Mouse (Mus musculus): ENCODE data around the gene Scgb2b18. TPM values are rescaled to one million over a fixed set of nuclear protein-coding genes. Genes with fewer than 3 reads are reported as not detected.
"Not testable (repeated sequence)": the region's sequence is repeated elsewhere in the genome, so short reads cannot be mapped to it uniquely, and the experiment has no call there.

The Scgb2b18 gene
- polyA plus RNA-seq (2015; fragmentation: Nextera tagmentation; extraction: Ambion mirVana), result not detected in 2 replicates

DNA sequence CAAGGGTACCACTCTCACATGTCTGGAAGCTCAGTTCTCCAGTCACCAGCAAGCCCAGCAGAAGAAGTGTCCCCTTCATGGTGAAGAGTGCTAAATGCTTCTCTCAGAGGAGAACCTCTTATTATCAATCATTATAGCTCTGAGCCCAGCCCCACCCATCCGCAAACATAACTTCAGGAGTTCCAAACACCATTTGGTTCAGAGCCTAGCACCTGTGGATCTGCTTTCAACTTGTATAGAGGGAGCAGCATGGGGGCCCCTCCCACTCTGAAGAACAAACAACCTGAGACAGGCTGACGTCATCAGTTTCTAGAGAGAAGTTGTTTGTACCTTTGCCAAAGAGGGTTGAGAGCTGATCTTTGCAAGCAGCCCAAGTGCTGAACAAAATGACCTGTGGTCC lies at the start of gene Scgb2b18:
TSS of gene Scgb2b18 (minus strand) at position 101 of the 400 bp plus-strand sequence.
- H3K4me2 ChIP-seq; H3K4me3 ChIP-seq; H3K4me1 ChIP-seq (replicated peaks); ATAC-seq (ENCODE audit: low read depth); H3K27me3 ChIP-seq; H3K27ac ChIP-seq (replicated peaks); H3K9me3 ChIP-seq; H3K9ac ChIP-seq; H3K36me3 ChIP-seq: not testable (repeated sequence)
- WGBS, result 87% methylated on average over 2 of the region's 2 CpGs

DNA sequence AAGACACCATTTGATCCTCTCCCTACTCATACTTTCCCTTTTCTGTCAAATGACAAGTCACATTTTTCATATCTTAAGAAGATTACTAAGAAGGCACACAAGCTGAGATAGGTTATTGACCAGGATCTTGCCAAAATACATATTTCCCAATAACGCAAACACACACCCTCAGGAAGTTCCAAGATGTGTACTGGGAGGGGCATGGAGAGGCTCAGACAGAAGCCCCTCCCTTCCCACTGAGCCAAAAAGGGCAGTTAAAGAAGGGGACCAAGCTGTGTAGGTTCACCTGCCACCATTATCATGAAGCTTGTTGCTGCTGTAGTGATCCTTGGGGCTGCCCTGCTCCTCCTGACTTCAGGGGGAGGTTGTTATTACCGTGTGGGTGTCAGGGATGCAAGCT lies 11.6 kb upstream of the Scgb2b18 start, which contains the start of gene Scgb1b18:
TSS of gene Scgb1b18 (plus strand) at position 301 of the 400 bp plus-strand sequence.
- not testable (repeated sequence) for H3K36me3 ChIP-seq; H3K27me3 ChIP-seq; H3K9ac ChIP-seq; H3K4me2 ChIP-seq; H3K4me3 ChIP-seq; H3K4me1 ChIP-seq (replicated peaks); H3K27ac ChIP-seq (replicated peaks); ATAC-seq (ENCODE audit: low read depth); H3K9me3 ChIP-seq
- WGBS, result no CpG with 5 or more reads among the region's 2 CpGs

Other genes with a start within 250 kb of the Scgb2b18 start
- gene Scgb2b17, start 117.3 kb downstream of the Scgb2b18 start, polyA plus RNA-seq (2015; fragmentation: Nextera tagmentation; extraction: Ambion mirVana), result not detected in 2 replicates
- gene Scgb1b17, start 110.4 kb downstream of the Scgb2b18 start, polyA plus RNA-seq (2015; fragmentation: Nextera tagmentation; extraction: Ambion mirVana), result not detected in 2 replicates
- gene Scgb1b18, start 11.7 kb upstream of the Scgb2b18 start, polyA plus RNA-seq (2015; fragmentation: Nextera tagmentation; extraction: Ambion mirVana), result not detected in 2 replicates
- gene Scgb2b19, start 106.5 kb upstream of the Scgb2b18 start, polyA plus RNA-seq (2015; fragmentation: Nextera tagmentation; extraction: Ambion mirVana), result not detected in 2 replicates
- gene Scgb1b19, start 113.4 kb upstream of the Scgb2b18 start, polyA plus RNA-seq (2015; fragmentation: Nextera tagmentation; extraction: Ambion mirVana), result not detected in 2 replicates
- gene Scgb2b20, start 192.5 kb upstream of the Scgb2b18 start, polyA plus RNA-seq (2015; fragmentation: Nextera tagmentation; extraction: Ambion mirVana), result not detected in 2 replicates
- not detected in 2 replicates for gene Scgb1b20, start 199.4 kb upstream of the Scgb2b18 start, polyA plus RNA-seq (2015; fragmentation: Nextera tagmentation; extraction: Ambion mirVana)